Mouse (Mus musculus) limb, embryonic 14.5 days (tissue): ENCODE measurements around the gene Cd59a. TPM values are rescaled to one million over a fixed set of nuclear protein-coding genes. Genes with fewer than 3 reads are reported as not detected.
A peak's percentile ranks its signal among the peaks of the same experiment; 100 is the strongest.
"Not testable (repeated sequence)": the region's sequence is repeated elsewhere in the genome, so short reads cannot be mapped to it uniquely, and the experiment has no call there.

ENCODE experiments used
- ATAC-seq: fragments of 200-750 bp; cut with Nextera tagmentation; 2 replicates; pipeline ENCODE4 v1.8.0; 2017; ENCODE audit warnings: low read depth, moderate number of reproducible peaks, moderate TSS enrichment; ENCODE audit not compliant: low FRiP score
- DNase-seq: peaks from one replicate; pipeline ENCODE4 v3.0.0-alpha.2; 2015; ENCODE audit warnings: low spot score
- H3K27ac ChIP-seq: fragments of 300-500 bp; sonication (generic); replicated peaks from 2 replicates; pipeline ENCODE4 v1.5.1; 2014; ENCODE audit warnings: low read depth, mild to moderate bottlenecking, low read length, moderate library complexity, mixed read lengths
- H3K27me3 ChIP-seq: fragments of 300-500 bp; sonication (generic); 2 replicates; pipeline ENCODE4 v1.6.1; 2014; ENCODE audit warnings: low read length, mixed read lengths; ENCODE audit not compliant: control insufficient read depth, insufficient read depth
- H3K36me3 ChIP-seq: fragments of 300-500 bp; sonication (generic); 2 replicates; pipeline ENCODE4 v1.6.1; 2014; ENCODE audit warnings: mild to moderate bottlenecking, low read length, moderate library complexity, mixed read lengths; ENCODE audit not compliant: control insufficient read depth, insufficient read depth
- H3K4me1 ChIP-seq: fragments of 300-500 bp; sonication (generic); 2 replicates; pipeline ENCODE4 v1.6.1; 2014; ENCODE audit warnings: antibody characterized with exemption, low read length, mixed read lengths; ENCODE audit not compliant: control insufficient read depth, insufficient read depth
- H3K4me2 ChIP-seq: fragments of 300-500 bp; sonication (generic); replicated peaks from 2 replicates; pipeline ENCODE4 v1.6.1; 2014; ENCODE audit warnings: low read depth, mild to moderate bottlenecking, low read length, moderate library complexity; ENCODE audit not compliant: severe bottlenecking
- H3K4me3 ChIP-seq: fragments of 300-500 bp; sonication (generic); replicated peaks from 2 replicates; pipeline ENCODE4 v1.5.1; 2014; ENCODE audit warnings: low read length
- H3K9ac ChIP-seq: fragments of 300-500 bp; sonication (generic); 2 replicates; pipeline ENCODE4 v1.6.1; 2014; ENCODE audit warnings: mild to moderate bottlenecking, low read depth, low read length, moderate library complexity; ENCODE audit not compliant: severe bottlenecking
- H3K9me3 ChIP-seq: fragments of 300-500 bp; sonication (generic); 2 replicates; pipeline ENCODE4 v1.6.1; 2016; ENCODE audit warnings: low read length; ENCODE audit not compliant: control insufficient read depth
- POLR2A ChIP-seq: fragments of 200-500 bp; IDR thresholded peaks from 2 replicates; pipeline ENCODE4 v1.8.0; 2012; ENCODE audit warnings: inconsistent platforms, mild to moderate bottlenecking, moderate library complexity, borderline replicate concordance; ENCODE audit not compliant: insufficient read depth, insufficient read length; ENCODE audit errors: extremely low read depth
- WGBS: fragments of 180-500 bp; shearing (Covaris S2); extraction: QIAGEN DNeasy Blood & Tissue Kit; methylation state at CpG from one replicate; pipeline ENCODE4 v1.1.7; 2014; 5-methylcytosine and 5-hydroxymethylcytosine counted together
- polyA plus RNA-seq, 2 experiments: library from polyadenylated mRNA; depleted of rRNA in 1 of 2; stranded (reverse) in 1 of 2; unstranded in 1 of 2; fragments of >200 nt; fragmentation: Nextera tagmentation in 1 of 2; extraction: Ambion mirVana in 1 of 2; gene quantifications; 2 replicates each; pipeline versions ENCODE4 v1.2.1 to v1.2.3; 2012 to 2014

Cd59a gene
- polyA plus RNA-seq, 2 experiments, result 9.9 to 14.4 TPM

GRCm38 (mm10) chr2:104082474-104082873, 13.1 kb upstream of the Cd59a start:
- Histone ChIP-seq H3K9ac (no peak overlapping the region), H3K36me3 (no peaks in the 10 kb centered on the region), H3K27me3 (no peaks in the 10 kb centered on the region), H3K27ac (no peak overlapping the region), H3K9me3 (no peaks in the 10 kb centered on the region), H3K4me2 (no peak overlapping the region), H3K4me3 (no peak overlapping the region), H3K4me1 (no peaks in the 10 kb centered on the region)
- no peak; the same call in 1 of the 2 replicates for ATAC-seq
- no peak for TF ChIP-seq POLR2A
- DNase-seq, result no peak

GRCm38 (mm10) chr2:104084027-104084426, 11.6 kb upstream of the Cd59a start:
- DNase-seq, H3K4me3 ChIP-seq, H3K9me3 ChIP-seq: not testable (repeated sequence)

GRCm38 (mm10) chr2:104087562-104087961, 8.0 kb upstream of the Cd59a start:
- H3K27ac ChIP-seq, H3K27me3 ChIP-seq, DNase-seq, ATAC-seq, H3K9me3 ChIP-seq, H3K4me3 ChIP-seq, H3K4me2 ChIP-seq, H3K9ac ChIP-seq, H3K36me3 ChIP-seq, H3K4me1 ChIP-seq: not testable (repeated sequence)
- WGBS, result 73% methylated on average over 1 of the region's 1 CpGs

More at GRCm38 (mm10) chr2:104084027-104084426, 11.6 kb upstream of the Cd59a start:
- not testable (repeated sequence) for H3K4me1 ChIP-seq, ATAC-seq, H3K27ac ChIP-seq, H3K36me3 ChIP-seq, H3K27me3 ChIP-seq, H3K4me2 ChIP-seq, H3K9ac ChIP-seq

- H3K27me3 ChIP-seq, result no peaks in the 10 kb centered on the region
- no peak for TF ChIP-seq POLR2A
- no peak overlapping the region for H3K9ac ChIP-seq
- no peaks in the 10 kb centered on the region for H3K36me3 ChIP-seq
- ATAC-seq (no peak), DNase-seq (no peak)
- no peak overlapping the region for H3K4me3 ChIP-seq
- no peaks in the 10 kb centered on the region for H3K9me3 ChIP-seq
- H3K4me2 ChIP-seq, result no peak overlapping the region
- no peak overlapping the region for H3K27ac ChIP-seq
- peaks cover 4% of the 10 kb centered on the region; the same call in 1 of the 2 replicates for H3K4me1 ChIP-seq
- WGBS, result 84% methylated on average over 2 of the region's 2 CpGs
These were observed 2.3 kb upstream of the Cd59a start for GRCm38 (mm10) chr2:104093305-104093704.

GRCm38 (mm10) chr2:104096256-104096655, 655 bp downstream of the Cd59a start:
- Histone ChIP-seq H3K9ac (peak overlapping the region; percentile 59), H3K4me2 (peak overlapping the region; percentile 67), H3K4me3 (peak overlapping the region; percentile 44), H3K4me1 (peaks cover 4% of the 10 kb centered on the region; the same call in 1 of the 2 replicates), H3K9me3 (no peaks in the 10 kb centered on the region), H3K27me3 (no peaks in the 10 kb centered on the region), H3K36me3 (no peaks in the 10 kb centered on the region), H3K27ac (0 out of 2 replicates have a peak overlapping the region, but pooled peaks have one; percentile 33)
- 42% methylated on average over 10 of the region's 10 CpGs for WGBS
- TF ChIP-seq POLR2A, result no peak
- DNase-seq, result no peak
- no peak for ATAC-seq

GRCm38 (mm10) chr2:104096796-104097195, 1.2 kb downstream of the Cd59a start:
- not testable (repeated sequence) for H3K4me2 ChIP-seq, H3K4me1 ChIP-seq, H3K27ac ChIP-seq, DNase-seq, H3K9ac ChIP-seq, H3K9me3 ChIP-seq, H3K36me3 ChIP-seq, ATAC-seq, H3K27me3 ChIP-seq, H3K4me3 ChIP-seq
- WGBS, result 84% methylated on average over 1 of the region's 1 CpGs

GRCm38 (mm10) chr2:104097396-104097795, 1.8 kb downstream of the Cd59a start:
- ATAC-seq, H3K27me3 ChIP-seq, H3K36me3 ChIP-seq, H3K4me2 ChIP-seq, H3K4me1 ChIP-seq, H3K27ac ChIP-seq, H3K9ac ChIP-seq, H3K4me3 ChIP-seq, H3K9me3 ChIP-seq, DNase-seq: not testable (repeated sequence)
- WGBS, result 94% methylated on average over 4 of the region's 4 CpGs
